14 mouse cellular contexts compared by ENCODE assay signal in genomic region chr6:36881309-36881708, GRCm38 (mm10).
DNase-seq lines count a peak whose midpoint lies in the region; ATAC-seq lines count a peak whose summit lies in the region.
"Had no signal": no experiment of that assay in that cellular context is flagged by ENCODE, and none has a peak within 500 bp of the region (broad histone marks: within the 10 kb centered on the region; RNA-seq: fewer than 3 reads in every experiment).

No protein-coding gene starts in this region.

- H3K9me3 ChIP-seq in heart, embryonic 13.5 days = no peaks in the 10 kb centered on the region
- H3K9me3 ChIP-seq in hindbrain, embryonic 12.5 days (replicated peaks) = no peaks in the 10 kb centered on the region
- H3K9me3 ChIP-seq in midbrain, embryonic 10.5 days (replicated peaks) = no peaks in the 10 kb centered on the region
- H3K9me3 ChIP-seq: megakaryocyte, embryonic 14.5 days had no signal

- WGBS in heart, embryonic 13.5 days = 67% methylated on average over 4 of the region's 4 CpGs
- WGBS in hindbrain, embryonic 12.5 days = 13% methylated on average over 4 of the region's 4 CpGs
- WGBS in midbrain, embryonic 10.5 days = 10% methylated on average over 4 of the region's 4 CpGs

- 0 out of 2 replicates have a peak overlapping the region, but pooled peaks have one; percentile 7 for H3K27ac ChIP-seq in heart, embryonic 13.5 days (replicated peaks)
- 0 out of 2 replicates have a peak overlapping the region, but pooled peaks have one; percentile 13 for H3K27ac ChIP-seq in hindbrain, embryonic 12.5 days
- H3K27ac ChIP-seq in midbrain, embryonic 10.5 days (replicated peaks) = peak overlapping the region; percentile 66

- H3K4me3 ChIP-seq in heart, embryonic 13.5 days = no peak overlapping the region
- no peak overlapping the region for H3K4me3 ChIP-seq in hindbrain, embryonic 12.5 days
- H3K4me3 ChIP-seq in midbrain, embryonic 10.5 days = 0 out of 2 replicates have a peak overlapping the region, but pooled peaks have one; percentile 17
- H3K4me3 ChIP-seq: megakaryocyte, embryonic 14.5 days had no signal

- no peak for ATAC-seq in heart, embryonic 13.5 days (ENCODE audit: extremely low read depth, insufficient number of reproducible peaks, low FRiP score, low TSS enrichment)
- no peak for ATAC-seq in hindbrain, embryonic 12.5 days (ENCODE audit: low FRiP score)

- H3K4me2 ChIP-seq in heart, embryonic 13.5 days = no peak overlapping the region
- H3K4me2 ChIP-seq in hindbrain, embryonic 12.5 days (replicated peaks) = no peak overlapping the region
- H3K4me2 ChIP-seq: heart, embryonic 11.5 days; lung, embryonic 14.5 days had no signal

- H3K4me1 ChIP-seq in heart, embryonic 13.5 days = peaks cover 5% of the 10 kb centered on the region
- H3K4me1 ChIP-seq in hindbrain, embryonic 12.5 days = peaks cover 14% of the 10 kb centered on the region
- H3K4me1 ChIP-seq in midbrain, embryonic 10.5 days = peaks cover 35% of the 10 kb centered on the region
- H3K4me1 ChIP-seq: megakaryocyte, embryonic 14.5 days had no signal

- H3K9ac ChIP-seq in heart, embryonic 13.5 days = no peak overlapping the region
- no peak overlapping the region for H3K9ac ChIP-seq in hindbrain, embryonic 12.5 days
- H3K9ac ChIP-seq: lung, embryonic 14.5 days had no signal

- H3K27me3 ChIP-seq in heart, embryonic 13.5 days (replicated peaks) = no peaks in the 10 kb centered on the region
- H3K27me3 ChIP-seq in hindbrain, embryonic 12.5 days = no peaks in the 10 kb centered on the region
- peaks cover 26% of the 10 kb centered on the region for H3K27me3 ChIP-seq in midbrain, embryonic 10.5 days (ENCODE audit: low read depth, poor library complexity, severe bottlenecking)
- H3K27me3 ChIP-seq: megakaryocyte, embryonic 14.5 days had no signal

- no peaks in the 10 kb centered on the region for H3K36me3 ChIP-seq in heart, embryonic 13.5 days
- no peaks in the 10 kb centered on the region for H3K36me3 ChIP-seq in hindbrain, embryonic 12.5 days
- no peaks in the 10 kb centered on the region for H3K36me3 ChIP-seq in midbrain, embryonic 10.5 days

- no peak for DNase-seq in heart, adult 18-20 months
- DNase-seq in midbrain, embryonic 10.5 days (ENCODE audit: low spot score) = peak; percentile 26
- DNase-seq in cerebellum, postnatal 25 days = no peak
- DNase-seq in c-Kit-positive CD71-positive TER-119-positive erythroid progenitor cells, embryonic 14.5 days (ENCODE audit: low spot score) = no peak
- DNase-seq in spleen, adult 18-20 months = no peak
- DNase-seq: cerebellum, adult 2 months; kidney, adult 9 months; liver; lung, embryonic 14.5 days; thymus, postnatal 14 days had no signal

Comparison
In these comparisons a context has a peak if more than half of its experiments do, and no peak if none do; other contexts are left out.
1. H3K27ac ChIP-seq: peak in every context shown above with its lines; median percentile 66 in midbrain, embryonic 10.5 days; 13 in hindbrain, embryonic 12.5 days; 7 in heart, embryonic 13.5 days.